Mouse (Mus musculus): ENCODE data around the gene Wdsub1.

GRCm38 (mm10) chr2:59898666-59899065 lies 16.3 kb upstream of the Wdsub1 start:
- TF ChIP-seq EP300 (IDR thresholded peaks at IDR 0.05; ENCODE audit: low read depth) (no peak), CTCF (IDR thresholded peaks at IDR 0.05; ENCODE audit: low read depth) (no peak)

Measured in heart, postnatal 0 days (tissue).